Mouse (Mus musculus): ENCODE data around the gene Sycp2l. TPM values are rescaled to one million over a fixed set of nuclear protein-coding genes. Genes with fewer than 3 reads are reported as not detected.
A peak's percentile ranks its signal among the peaks of the same experiment; 100 is the strongest.

Sycp2l gene
- polyA plus RNA-seq, 1 experiment from 2014 or later = not detected

GRCm38 (mm10) chr13:41088746-41089145, 25.4 kb upstream of the Sycp2l start:
- no peak for ATAC-seq (ENCODE audit: insufficient number of reproducible peaks, low FRiP score, low TSS enrichment, low read depth)
- Histone ChIP-seq H3K9ac (no peak overlapping the region), H3K27ac (replicated peaks) (no peak overlapping the region), H3K27me3 (peaks cover 11% of the 10 kb centered on the region; the same call in 1 of the 2 replicates), H3K36me3 (no peaks in the 10 kb centered on the region), H3K4me2 (replicated peaks) (no peak overlapping the region), H3K4me3 (replicated peaks) (no peak overlapping the region), H3K9me3 (replicated peaks) (no peaks in the 10 kb centered on the region), H3K4me1 (no peaks in the 10 kb centered on the region)

- WGBS = 41% methylated on average over 10 of the region's 10 CpGs
- H3K4me2 ChIP-seq (replicated peaks) = no peak overlapping the region
- no peak for ATAC-seq (ENCODE audit: insufficient number of reproducible peaks, low FRiP score, low TSS enrichment, low read depth)
Measured at GRCm38 (mm10) chr13:41091271-41091670, 22.8 kb upstream of the Sycp2l start.

GRCm38 (mm10) chr13:41094160-41094559, 19.9 kb upstream of the Sycp2l start:
- 83% methylated on average over 10 of the region's 10 CpGs for WGBS
- Histone ChIP-seq H3K4me2 (replicated peaks) (no peak overlapping the region), H3K27ac (replicated peaks) (no peak overlapping the region), H3K9ac (no peak overlapping the region), H3K27me3 (peaks cover 11% of the 10 kb centered on the region; the same call in 1 of the 2 replicates), H3K4me1 (no peaks in the 10 kb centered on the region), H3K36me3 (no peaks in the 10 kb centered on the region), H3K4me3 (replicated peaks) (no peak overlapping the region), H3K9me3 (replicated peaks) (no peaks in the 10 kb centered on the region)
- no peak for ATAC-seq (ENCODE audit: insufficient number of reproducible peaks, low FRiP score, low TSS enrichment, low read depth)

More at GRCm38 (mm10) chr13:41091271-41091670, 22.8 kb upstream of the Sycp2l start:
- Histone ChIP-seq H3K36me3 (no peaks in the 10 kb centered on the region), H3K9me3 (replicated peaks) (no peaks in the 10 kb centered on the region), H3K27ac (replicated peaks) (no peak overlapping the region), H3K4me1 (no peaks in the 10 kb centered on the region), H3K9ac (no peak overlapping the region), H3K27me3 (peaks cover 11% of the 10 kb centered on the region; the same call in 1 of the 2 replicates), H3K4me3 (replicated peaks) (no peak overlapping the region)

- ATAC-seq (ENCODE audit: insufficient number of reproducible peaks, low FRiP score, low TSS enrichment, low read depth) = no peak
- Histone ChIP-seq H3K9me3 (replicated peaks) (no peaks in the 10 kb centered on the region), H3K27ac (replicated peaks) (no peak overlapping the region), H3K4me3 (replicated peaks) (no peak overlapping the region), H3K4me2 (replicated peaks) (no peak overlapping the region), H3K36me3 (no peaks in the 10 kb centered on the region), H3K9ac (no peak overlapping the region), H3K27me3 (0 out of 2 replicates have a peak, but pooled peaks cover 3% of the 10 kb centered on the region), H3K4me1 (no peaks in the 10 kb centered on the region)
- WGBS = 66% methylated on average over 16 of the region's 16 CpGs
Measured at GRCm38 (mm10) chr13:41097324-41098058, 16.6 kb upstream of the Sycp2l start.

- 85% methylated on average over 15 of the region's 15 CpGs for WGBS
- no peak for ATAC-seq (ENCODE audit: insufficient number of reproducible peaks, low FRiP score, low TSS enrichment, low read depth)
- Histone ChIP-seq H3K4me3 (replicated peaks) (no peak overlapping the region), H3K4me1 (no peaks in the 10 kb centered on the region), H3K4me2 (replicated peaks) (no peak overlapping the region), H3K27ac (replicated peaks) (no peak overlapping the region), H3K36me3 (no peaks in the 10 kb centered on the region), H3K27me3 (no peaks in the 10 kb centered on the region), H3K9ac (no peak overlapping the region), H3K9me3 (replicated peaks) (no peaks in the 10 kb centered on the region)
Measured at GRCm38 (mm10) chr13:41098325-41098724, 15.8 kb upstream of the Sycp2l start.

GRCm38 (mm10) chr13:41100031-41100430, 14.1 kb upstream of the Sycp2l start:
- H3K9me3 ChIP-seq (replicated peaks) = no peaks in the 10 kb centered on the region
- WGBS = 93% methylated on average over 2 of the region's 2 CpGs
- H3K4me1 ChIP-seq = no peaks in the 10 kb centered on the region
- no peak overlapping the region for H3K4me3 ChIP-seq (replicated peaks)
- no peaks in the 10 kb centered on the region for H3K36me3 ChIP-seq
- no peak overlapping the region for H3K27ac ChIP-seq (replicated peaks)
- no peaks in the 10 kb centered on the region for H3K27me3 ChIP-seq
- ATAC-seq (ENCODE audit: insufficient number of reproducible peaks, low FRiP score, low TSS enrichment, low read depth) = no peak
- no peak overlapping the region for H3K9ac ChIP-seq
- H3K4me2 ChIP-seq (replicated peaks) = no peak overlapping the region

GRCm38 (mm10) chr13:41103841-41104525, 10.1 kb upstream of the Sycp2l start:
- Histone ChIP-seq H3K9me3 (replicated peaks) (no peaks in the 10 kb centered on the region), H3K4me1 (no peaks in the 10 kb centered on the region), H3K27ac (replicated peaks) (no peak overlapping the region), H3K9ac (no peak overlapping the region), H3K36me3 (no peaks in the 10 kb centered on the region), H3K4me3 (replicated peaks) (no peak overlapping the region), H3K4me2 (replicated peaks) (no peak overlapping the region), H3K27me3 (no peaks in the 10 kb centered on the region)
- 64% methylated on average over 12 of the region's 12 CpGs for WGBS
- no peak for ATAC-seq (ENCODE audit: insufficient number of reproducible peaks, low FRiP score, low TSS enrichment, low read depth)

GRCm38 (mm10) chr13:41105541-41105940, 8.6 kb upstream of the Sycp2l start:
- Histone ChIP-seq H3K27me3 (no peaks in the 10 kb centered on the region), H3K9me3 (replicated peaks) (no peaks in the 10 kb centered on the region), H3K36me3 (no peaks in the 10 kb centered on the region), H3K4me1 (no peaks in the 10 kb centered on the region), H3K4me3 (replicated peaks) (no peak overlapping the region), H3K4me2 (replicated peaks) (no peak overlapping the region), H3K27ac (replicated peaks) (no peak overlapping the region), H3K9ac (no peak overlapping the region)
- 89% methylated on average over 13 of the region's 13 CpGs for WGBS
- ATAC-seq (ENCODE audit: insufficient number of reproducible peaks, low FRiP score, low TSS enrichment, low read depth) = no peak

- 0 out of 2 replicates have a peak, but pooled peaks cover 13% of the 10 kb centered on the region for H3K27me3 ChIP-seq
- no peak within 1 kb of the TSS for H3K4me2 ChIP-seq (replicated peaks)
- H3K9me3 ChIP-seq (replicated peaks) = no peaks in the 10 kb centered on the region
- no peaks in the 10 kb centered on the region for H3K4me1 ChIP-seq
- no peak within 1 kb of the TSS for H3K27ac ChIP-seq (replicated peaks)
- no peak within 1 kb of the TSS for H3K9ac ChIP-seq
- no peaks in the 10 kb centered on the region for H3K36me3 ChIP-seq
- no peak within 1 kb of the TSS for H3K4me3 ChIP-seq (replicated peaks)
- WGBS = 79% methylated on average over 3 of the region's 3 CpGs
- ATAC-seq (ENCODE audit: insufficient number of reproducible peaks, low FRiP score, low TSS enrichment, low read depth) = no peak
Measured at GRCm38 (mm10) chr13:41110935-41111334, 3.2 kb upstream of the Sycp2l start, which contains the start of gene Gcm2. Gcm2 (minus strand) TSS chr13:41111035.

GRCm38 (mm10) chr13:41119152-41119945, 5.2 kb downstream of the Sycp2l start:
- Histone ChIP-seq H3K36me3 (no peaks in the 10 kb centered on the region), H3K27ac (replicated peaks) (0 out of 2 replicates have a peak overlapping the region, but pooled peaks have one; percentile 11), H3K4me3 (replicated peaks) (no peak overlapping the region), H3K4me2 (replicated peaks) (no peak overlapping the region), H3K27me3 (0 out of 2 replicates have a peak, but pooled peaks cover 3% of the 10 kb centered on the region), H3K9me3 (replicated peaks) (no peaks in the 10 kb centered on the region), H3K4me1 (peaks cover 4% of the 10 kb centered on the region; the same call in 1 of the 2 replicates), H3K9ac (no peak overlapping the region)
- ATAC-seq (ENCODE audit: insufficient number of reproducible peaks, low FRiP score, low TSS enrichment, low read depth) = no peak
- 20% methylated on average over 9 of the region's 9 CpGs for WGBS

GRCm38 (mm10) chr13:41123666-41124225, 9.6 kb downstream of the Sycp2l start:
- H3K9me3 ChIP-seq (replicated peaks) = no peaks in the 10 kb centered on the region
- H3K36me3 ChIP-seq = no peaks in the 10 kb centered on the region
- H3K4me2 ChIP-seq (replicated peaks) = no peak overlapping the region
- H3K4me3 ChIP-seq (replicated peaks) = no peak overlapping the region
- WGBS = 41% methylated on average over 6 of the region's 6 CpGs
- no peaks in the 10 kb centered on the region for H3K27me3 ChIP-seq
- peaks cover 4% of the 10 kb centered on the region; the same call in 1 of the 2 replicates for H3K4me1 ChIP-seq
- ATAC-seq (ENCODE audit: insufficient number of reproducible peaks, low FRiP score, low TSS enrichment, low read depth) = no peak
- H3K9ac ChIP-seq = no peak overlapping the region
- H3K27ac ChIP-seq (replicated peaks) = no peak overlapping the region

Data from embryonic facial prominence, embryonic 15.5 days (tissue).